Mouse (Mus musculus) T-cell, adult 2 months (primary cell): ENCODE results near the gene Crx.

Experiments
- DNase-seq: peaks from one replicate; pipeline ENCODE4 v3.0.0; 2022; ENCODE audit warnings: low spot score

Gene Crx

DNA sequence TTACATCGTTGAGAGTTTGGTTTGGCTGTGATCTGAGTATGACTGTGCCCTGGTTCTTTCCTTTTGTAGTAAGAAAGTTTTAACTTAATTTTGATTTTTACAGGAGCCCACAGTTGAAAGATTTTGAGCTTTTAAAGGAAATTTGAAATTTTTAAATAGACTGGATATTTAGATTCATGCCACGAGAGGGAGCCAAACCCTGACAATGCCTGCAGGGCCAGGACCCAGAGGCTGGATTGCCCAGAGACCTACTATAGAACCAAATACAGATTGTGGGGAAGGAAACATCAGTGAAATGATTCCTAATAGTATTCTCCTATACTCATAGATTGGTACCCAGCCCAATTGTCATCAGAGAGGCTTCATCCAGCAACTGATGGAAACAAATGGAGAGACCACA is 20.1 kb downstream of the Crx start:
- no peak for DNase-seq

- no peak for DNase-seq
Measured at GRCm38 (mm10) chr7:15839578-15839977, 40.2 kb downstream of the Crx start, which contains the start of gene Obox6. Gene Obox6, minus strand, starts transcription at chr7:15839678.
